Mouse (Mus musculus): ENCODE results near the gene Rer1.
A peak's percentile ranks its signal among the peaks of the same experiment; 100 is the strongest.

Rer1 gene

GRCm38 (mm10) chr4:155074418-155074817, 11.8 kb downstream of the Rer1 start:
- no peak for DNase-seq (ENCODE audit: low spot score)

- no peak for DNase-seq (ENCODE audit: low spot score)
These were observed 15.3 kb downstream of the Rer1 start for GRCm38 (mm10) chr4:155070921-155071320.

GRCm38 (mm10) chr4:155070199-155070598, 16.0 kb downstream of the Rer1 start:
- no peak for DNase-seq (ENCODE audit: low spot score)

- no peak for DNase-seq (ENCODE audit: low spot score)
These were observed 17.0 kb downstream of the Rer1 start for GRCm38 (mm10) chr4:155069191-155069590.

- no peak for DNase-seq (ENCODE audit: low spot score)
These were observed 17.7 kb downstream of the Rer1 start for GRCm38 (mm10) chr4:155068357-155068972.

- DNase-seq (ENCODE audit: low spot score) = peak; percentile 97
These were observed 19.2 kb downstream of the Rer1 start, which contains the start of gene Pex10 for GRCm38 (mm10) chr4:155066834-155067522. TSS of gene Pex10 (plus strand) at chr4:155067016.

- DNase-seq (ENCODE audit: low spot score) = peak; percentile 87
These were observed 20.0 kb downstream of the Rer1 start for GRCm38 (mm10) chr4:155065970-155066833.

GRCm38 (mm10) chr4:155064474-155064873, 21.7 kb downstream of the Rer1 start:
- DNase-seq (ENCODE audit: low spot score) = no peak

- DNase-seq (ENCODE audit: low spot score) = no peak
These were observed 22.3 kb downstream of the Rer1 start for GRCm38 (mm10) chr4:155063895-155064294.

- DNase-seq (ENCODE audit: low spot score) = no peak
These were observed 27.9 kb downstream of the Rer1 start for GRCm38 (mm10) chr4:155058325-155058724.

- DNase-seq (ENCODE audit: low spot score) = no peak
These were observed 29.5 kb downstream of the Rer1 start, which contains the start of gene Plch2 for GRCm38 (mm10) chr4:155056724-155057123. TSS of gene Plch2 (minus strand) at chr4:155056784.

GRCm38 (mm10) chr4:155050116-155050515, 36.1 kb downstream of the Rer1 start:
- no peak for DNase-seq (ENCODE audit: low spot score)

GRCm38 (mm10) chr4:155046636-155047035, 39.5 kb downstream of the Rer1 start:
- no peak for DNase-seq (ENCODE audit: low spot score)

GRCm38 (mm10) chr4:155043289-155043625, 42.9 kb downstream of the Rer1 start:
- no peak for DNase-seq (ENCODE audit: low spot score)

- DNase-seq (ENCODE audit: low spot score) = no peak
These were observed 43.4 kb downstream of the Rer1 start for GRCm38 (mm10) chr4:155042606-155043288.

GRCm38 (mm10) chr4:155040696-155041095, 45.5 kb downstream of the Rer1 start:
- DNase-seq (ENCODE audit: low spot score) = no peak

GRCm38 (mm10) chr4:155040197-155040596, 46.0 kb downstream of the Rer1 start:
- DNase-seq (ENCODE audit: low spot score) = no peak

- no peak for DNase-seq (ENCODE audit: low spot score)
These were observed 51.4 kb downstream of the Rer1 start for GRCm38 (mm10) chr4:155034787-155035186.

GRCm38 (mm10) chr4:155034202-155034601, 52.0 kb downstream of the Rer1 start:
- no peak for DNase-seq (ENCODE audit: low spot score)

- no peak for DNase-seq (ENCODE audit: low spot score)
These were observed 53.1 kb downstream of the Rer1 start for GRCm38 (mm10) chr4:155033115-155033514.

GRCm38 (mm10) chr4:155024170-155025010, 61.8 kb downstream of the Rer1 start:
- no peak for DNase-seq (ENCODE audit: low spot score)
